Mouse (Mus musculus) CD4-positive helper T cell, adult 2 months (primary cell): ENCODE measurements at regions not wholly inside any gene's neighbourhood (a gene's known extent, or its start where the extent isn't known, plus 50 kb on each side); places are given as distances from the start of the nearest gene placed in this dataset.
"Not testable (repeated sequence)": the region's sequence is repeated elsewhere in the genome, so short reads cannot be mapped to it uniquely, and the experiment has no call there.

Experiments
- DNase-seq: peaks from one replicate; pipeline ENCODE4 v3.0.0-alpha.2; 2012; ENCODE audit warnings: low read depth, missing footprints, low spot score

- no peak for DNase-seq
Measured at GRCm38 (mm10) chr8:116046859-116047258, 339.3 kb upstream of the Maf start.

GRCm38 (mm10) chr8:116045526-116045925, 337.9 kb upstream of the Maf start:
- DNase-seq = no peak

- no peak for DNase-seq
Measured at GRCm38 (mm10) chr8:116043381-116043780, 335.8 kb upstream of the Maf start.

GRCm38 (mm10) chr8:116030966-116031365, 323.4 kb upstream of the Maf start:
- no peak for DNase-seq

GRCm38 (mm10) chr8:116025321-116025720, 317.7 kb upstream of the Maf start:
- DNase-seq = no peak

- no peak for DNase-seq
Measured at GRCm38 (mm10) chr8:116024811-116025210, 317.2 kb upstream of the Maf start.

- no peak for DNase-seq
Measured at GRCm38 (mm10) chr8:116021691-116022090, 314.1 kb upstream of the Maf start.

- no peak for DNase-seq
Measured at GRCm38 (mm10) chr8:115995320-115995719, 287.7 kb upstream of the Maf start.

GRCm38 (mm10) chr8:115991989-115992388, 284.4 kb upstream of the Maf start:
- no peak for DNase-seq

- DNase-seq = no peak
Measured at GRCm38 (mm10) chr8:115983397-115983796, 275.8 kb upstream of the Maf start.

GRCm38 (mm10) chr8:115982326-115982725, 274.7 kb upstream of the Maf start:
- no peak for DNase-seq

GRCm38 (mm10) chr8:115981426-115981825, 273.8 kb upstream of the Maf start:
- no peak for DNase-seq

- no peak for DNase-seq
Measured at GRCm38 (mm10) chr8:115980616-115981015, 273.0 kb upstream of the Maf start.

- no peak for DNase-seq
Measured at GRCm38 (mm10) chr8:115977152-115977551, 269.6 kb upstream of the Maf start.

- DNase-seq = no peak
Measured at GRCm38 (mm10) chr8:115974706-115975105, 267.1 kb upstream of the Maf start.

- not testable (repeated sequence) for DNase-seq
Measured at GRCm38 (mm10) chr8:115971351-115971750, 263.8 kb upstream of the Maf start.

- DNase-seq = no peak
Measured at GRCm38 (mm10) chr8:115968121-115968520, 260.5 kb upstream of the Maf start.

- DNase-seq = no peak
Measured at GRCm38 (mm10) chr8:115965981-115966380, 258.4 kb upstream of the Maf start.

GRCm38 (mm10) chr8:115955371-115955770, 247.8 kb upstream of the Maf start:
- no peak for DNase-seq

GRCm38 (mm10) chr8:115953783-115954470, 246.3 kb upstream of the Maf start:
- no peak for DNase-seq

GRCm38 (mm10) chr8:115952496-115952895, 244.9 kb upstream of the Maf start:
- no peak for DNase-seq

GRCm38 (mm10) chr8:115948916-115949315, 241.3 kb upstream of the Maf start:
- no peak for DNase-seq

- no peak for DNase-seq
Measured at GRCm38 (mm10) chr8:115948036-115948435, 240.4 kb upstream of the Maf start.
